Mouse (Mus musculus) ES-Bruce4 (cell line): ENCODE measurements around the gene Inha.

Experiments
- CTCF ChIP-seq: IDR thresholded peaks from one replicate; pipeline ENCODE4 v1.8.1; 2011; ENCODE audit warnings: low read depth, low read length
- EP300 ChIP-seq: IDR thresholded peaks from 2 replicates; pipeline ENCODE4 v1.6.1; 2011; ENCODE audit warnings: low read depth, low read length; ENCODE audit not compliant: insufficient read depth
- POLR2A ChIP-seq: IDR thresholded peaks from one replicate; pipeline ENCODE4 v1.8.1; 2011; ENCODE audit warnings: low read length; ENCODE audit not compliant: insufficient read depth

- TF ChIP-seq CTCF: no peak
- no peak for TF ChIP-seq EP300
- no peak for TF ChIP-seq POLR2A
These were observed 49.4 kb downstream of the Inha start for GRCm38 (mm10) chr1:75556143-75556781.
